Mouse (Mus musculus): Measurements from ENCODE around the gene Mvd.

DNA sequence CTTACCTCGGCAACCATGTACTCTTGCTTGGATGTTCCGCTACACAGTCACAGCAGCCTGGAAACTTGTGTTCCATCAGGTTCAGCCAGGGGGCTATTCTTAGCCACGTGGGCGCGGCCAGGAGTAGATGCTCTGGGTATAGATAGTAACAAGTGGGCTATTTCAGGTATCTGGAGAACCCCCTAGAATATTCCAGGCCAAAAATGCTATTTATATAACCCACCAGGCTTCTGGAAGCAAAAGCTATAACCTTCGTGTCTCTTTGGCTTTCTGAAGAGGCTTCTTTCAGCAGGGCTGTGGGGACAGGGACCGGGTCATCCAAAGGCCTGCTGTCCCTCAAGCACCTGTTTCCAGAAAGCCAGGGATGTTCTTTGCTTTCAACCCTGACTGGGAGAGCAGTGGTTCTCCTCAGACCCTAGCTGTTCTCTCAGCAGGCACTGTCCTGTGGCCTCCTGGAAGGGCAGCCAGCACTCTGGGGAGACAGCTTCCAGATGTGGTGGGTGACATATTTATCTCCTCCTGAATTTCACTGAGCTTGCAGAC is 8.0 kb upstream of the Mvd start:
- TF ChIP-seq CTCF (IDR thresholded peaks at IDR 0.05; ENCODE audit: borderline replicate concordance, insufficient read depth, low read length) = no peak
- no peak for TF ChIP-seq POLR2A (IDR thresholded peaks at IDR 0.05; ENCODE audit: low read depth, low read length)
